Mouse (Mus musculus): Measurements from ENCODE around the gene Slc22a23.

- TF ChIP-seq CTCF (IDR thresholded peaks at IDR 0.05; ENCODE audit: borderline replicate concordance, insufficient read depth, low read depth, low read length) (no peak), POLR2A (IDR thresholded peaks at IDR 0.05; ENCODE audit: borderline replicate concordance, insufficient read depth, low read length) (no peak)
Measured at GRCm38 (mm10) chr13:34270886-34271602, 73.9 kb downstream of the Slc22a23 start.

Data from cerebellum, adult 2 months (tissue).